Mouse (Mus musculus) frontal cortex, postnatal 10 days (tissue): ENCODE measurements around the gene Spryd3.
A peak's percentile ranks its signal among the peaks of the same experiment; 100 is the strongest.

ENCODE experiments used
- DNase-seq, 2 experiments: peaks; one replicate each; pipeline ENCODE4 v3.0.0; 2022; ENCODE audit warnings: low spot score in 2 of 2, mixed read lengths in 1 of 2

The Spryd3 gene

GRCm38 (mm10) chr15:102147674-102148402, 11.8 kb upstream of the Spryd3 start:
- no peak for DNase-seq

GRCm38 (mm10) chr15:102146882-102147281, 10.8 kb upstream of the Spryd3 start:
- no peak for DNase-seq

- no peak for DNase-seq
These were observed 10.1 kb upstream of the Spryd3 start for GRCm38 (mm10) chr15:102146089-102146488.

- no peak for DNase-seq
These were observed 9.3 kb upstream of the Spryd3 start for GRCm38 (mm10) chr15:102145330-102145729.

- DNase-seq: no peak
These were observed 8.7 kb upstream of the Spryd3 start for GRCm38 (mm10) chr15:102144726-102145125.

- DNase-seq: no peak
These were observed 8.3 kb upstream of the Spryd3 start, which contains the start of gene Igfbp6 for GRCm38 (mm10) chr15:102144274-102144711. TSS of gene Igfbp6 (plus strand) at chr15:102144362.

GRCm38 (mm10) chr15:102142914-102143912, 7.2 kb upstream of the Spryd3 start:
- DNase-seq: no peak

- no peak for DNase-seq
These were observed 5.1 kb upstream of the Spryd3 start for GRCm38 (mm10) chr15:102141120-102141519.

- DNase-seq: peak in 1 of 2 experiments; percentile 52
These were observed 409 bp downstream of the Spryd3 start for GRCm38 (mm10) chr15:102135522-102136128.

- no peak for DNase-seq
These were observed 1.3 kb downstream of the Spryd3 start for GRCm38 (mm10) chr15:102134709-102135108.

GRCm38 (mm10) chr15:102133314-102133713, 2.7 kb downstream of the Spryd3 start:
- DNase-seq: no peak

- DNase-seq: no peak
These were observed 9.7 kb downstream of the Spryd3 start for GRCm38 (mm10) chr15:102126303-102126702.

GRCm38 (mm10) chr15:102120530-102120929, 15.5 kb downstream of the Spryd3 start:
- no peak for DNase-seq

- DNase-seq: no peak
These were observed 16.2 kb downstream of the Spryd3 start for GRCm38 (mm10) chr15:102119831-102120170.

- DNase-seq: no peak
These were observed 16.8 kb downstream of the Spryd3 start for GRCm38 (mm10) chr15:102119121-102119830.

- no peak for DNase-seq
These were observed 17.4 kb downstream of the Spryd3 start for GRCm38 (mm10) chr15:102118591-102118990.

- no peak for DNase-seq
These were observed 18.3 kb downstream of the Spryd3 start for GRCm38 (mm10) chr15:102117461-102118443.

GRCm38 (mm10) chr15:102116753-102117415, 19.1 kb downstream of the Spryd3 start:
- DNase-seq: no peak

GRCm38 (mm10) chr15:102115731-102116231, 20.3 kb downstream of the Spryd3 start:
- no peak for DNase-seq
